Mouse (Mus musculus): ENCODE results near the gene Glmp.
A peak's percentile ranks its signal among the peaks of the same experiment; 100 is the strongest.
"Not testable (repeated sequence)": the region's sequence is repeated elsewhere in the genome, so short reads cannot be mapped to it uniquely, and the experiment has no call there.

The Glmp gene

GRCm38 (mm10) chr3:88324951-88325405 lies at the start of gene Glmp:
TSS of gene Glmp (plus strand) at chr3:88325023.
- peak; percentile 57 for DNase-seq

GRCm38 (mm10) chr3:88276121-88276520 lies 48.7 kb upstream of the Glmp start:
- DNase-seq: no peak

GRCm38 (mm10) chr3:88276529-88277143 lies 48.2 kb upstream of the Glmp start:
- DNase-seq: no peak

- DNase-seq: no peak
Measured at GRCm38 (mm10) chr3:88280035-88280434, 44.8 kb upstream of the Glmp start.

- DNase-seq: not testable (repeated sequence)
Measured at GRCm38 (mm10) chr3:88281141-88281916, 43.5 kb upstream of the Glmp start.

GRCm38 (mm10) chr3:88284815-88285564 lies 39.8 kb upstream of the Glmp start:
- DNase-seq: not testable (repeated sequence)

GRCm38 (mm10) chr3:88285565-88285895 lies 39.3 kb upstream of the Glmp start:
- DNase-seq: not testable (repeated sequence)

- no peak for DNase-seq
Measured at GRCm38 (mm10) chr3:88287110-88287509, 37.7 kb upstream of the Glmp start, which contains the start of gene Gm38392. TSS of gene Gm38392 (minus strand) at chr3:88287210.

- not testable (repeated sequence) for DNase-seq
Measured at GRCm38 (mm10) chr3:88288133-88288713, 36.6 kb upstream of the Glmp start.

- peak; percentile 22 for DNase-seq
Measured at GRCm38 (mm10) chr3:88291970-88292369, 32.9 kb upstream of the Glmp start.

GRCm38 (mm10) chr3:88295272-88295671 lies 29.6 kb upstream of the Glmp start:
- not testable (repeated sequence) for DNase-seq

- DNase-seq: peak; percentile 28
Measured at GRCm38 (mm10) chr3:88296110-88296560, 28.7 kb upstream of the Glmp start.

GRCm38 (mm10) chr3:88296561-88297318 lies 28.1 kb upstream of the Glmp start, which contains the start of the genes Tsacc and Cct3:
TSS of gene Tsacc (minus strand) at chr3:88296999.
TSS of gene Cct3 (plus strand) at chr3:88297116.
- peak; percentile 91 for DNase-seq

GRCm38 (mm10) chr3:88297321-88297851 lies 27.4 kb upstream of the Glmp start:
- no peak for DNase-seq

- no peak for DNase-seq
Measured at GRCm38 (mm10) chr3:88299172-88299571, 25.7 kb upstream of the Glmp start.

- DNase-seq: no peak
Measured at GRCm38 (mm10) chr3:88328956-88329355, 4.1 kb downstream of the Glmp start.

GRCm38 (mm10) chr3:88331282-88331681 lies 6.5 kb downstream of the Glmp start:
- DNase-seq: no peak

- no peak for DNase-seq
Measured at GRCm38 (mm10) chr3:88334029-88334658, 9.3 kb downstream of the Glmp start.

- no peak for DNase-seq
Measured at GRCm38 (mm10) chr3:88334902-88335435, 10.1 kb downstream of the Glmp start.

- no peak for DNase-seq
Measured at GRCm38 (mm10) chr3:88335436-88336053, 10.7 kb downstream of the Glmp start.

Data from right cerebral cortex, postnatal 4 days (tissue).